Mouse (Mus musculus): ENCODE results near the gene Twsg1.

DNA sequence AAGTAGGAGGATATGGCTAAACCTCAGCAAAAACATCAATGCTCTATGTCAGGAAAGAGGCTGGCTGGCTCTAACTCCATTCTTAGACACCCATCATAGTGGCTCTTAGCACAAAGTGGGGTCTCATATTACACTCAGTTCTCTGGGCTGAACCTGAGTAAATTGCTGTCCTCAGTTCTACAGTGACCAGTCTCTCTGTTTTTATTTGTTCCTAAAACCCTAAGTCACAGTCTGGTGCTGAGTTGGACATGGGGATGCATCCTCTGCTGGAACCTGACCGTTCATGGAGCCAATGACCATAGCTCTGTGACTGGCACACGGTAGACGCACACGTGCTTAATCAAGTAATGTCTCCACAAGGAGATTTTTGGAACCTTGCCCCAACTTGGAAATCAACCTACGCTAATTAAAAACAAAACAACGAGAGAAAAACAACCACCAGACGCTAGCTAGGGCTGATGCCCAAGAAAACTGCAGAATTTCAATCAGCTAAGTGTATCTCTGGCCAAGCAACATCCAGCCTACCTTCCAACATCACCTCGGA lies 6.8 kb upstream of the Twsg1 start:
- TF ChIP-seq CTCF (IDR thresholded peaks at IDR 0.05; ENCODE audit: control insufficient read depth, insufficient read depth, insufficient read length), result no peak
- TF ChIP-seq USF1 (IDR thresholded peaks at IDR 0.05; ENCODE audit: low read depth), result no peak
- TF ChIP-seq MYOG (IDR thresholded peaks at IDR 0.05; ENCODE audit: control insufficient read depth, extremely low read depth, insufficient read length), result no peak
- TF ChIP-seq MYOD1 (IDR thresholded peaks at IDR 0.05; ENCODE audit: control insufficient read depth, insufficient read length, low read depth), result no peak

Data from C2C12 (cell line).